Mouse (Mus musculus) CD8-positive naive resting alpha-beta T cell, adult 57 days (primary cell): Measurements from ENCODE around the gene Sh3bp4. TPM values are rescaled to one million over a fixed set of nuclear protein-coding genes. Genes with fewer than 3 reads are reported as not detected.

Experiments
- total RNA-seq: library from RNA; stranded (reverse); gene quantifications from one replicate; pipeline ENCODE4 v1.2.4, GENCODE M21; 2023

The Sh3bp4 gene
- 0.46 TPM for total RNA-seq

DNA sequence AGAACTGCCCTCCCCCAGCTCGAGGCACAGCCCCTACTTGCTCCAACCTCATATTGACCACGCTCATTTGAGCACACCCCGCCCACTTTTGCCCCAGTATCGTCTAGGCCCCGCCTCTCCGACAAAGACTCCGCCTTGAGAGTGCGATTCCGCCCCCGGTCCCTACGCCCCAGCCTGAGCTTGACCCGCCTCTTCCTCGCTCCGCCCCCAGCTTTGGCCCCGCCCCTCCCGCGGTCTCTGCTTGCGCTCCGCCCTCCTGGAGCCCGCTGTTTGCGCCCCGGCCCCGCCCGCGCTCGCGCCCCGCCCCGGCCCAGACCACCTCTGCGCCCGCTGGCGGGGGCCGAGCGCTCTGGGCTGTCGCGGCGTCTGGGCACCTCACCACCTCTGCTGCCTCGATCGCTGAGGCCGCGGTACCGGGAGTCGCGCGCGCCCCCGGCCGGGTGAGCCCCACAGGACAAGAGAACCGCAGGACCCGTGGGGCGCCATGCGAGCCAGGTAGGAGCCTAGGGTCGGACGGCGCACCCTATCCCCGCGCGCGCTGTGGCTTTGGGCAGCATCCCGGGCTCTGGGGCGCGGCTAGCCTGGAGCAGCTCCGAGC lies at the start of gene Sh3bp4:
TSS of gene Sh3bp4 (plus strand) at position 313 of the 598 bp plus-strand sequence.

